Mouse (Mus musculus) A20 (cell line): ENCODE measurements around the gene Cntfr.
A peak's percentile ranks its signal among the peaks of the same experiment; 100 is the strongest.
"Not testable (repeated sequence)": the region's sequence is repeated elsewhere in the genome, so short reads cannot be mapped to it uniquely, and the experiment has no call there.

ENCODE experiments used
- DNase-seq: peaks from one replicate; pipeline ENCODE4 v3.0.0-alpha.2; 2011; ENCODE audit warnings: low read depth, low spot score

Gene Cntfr

DNA sequence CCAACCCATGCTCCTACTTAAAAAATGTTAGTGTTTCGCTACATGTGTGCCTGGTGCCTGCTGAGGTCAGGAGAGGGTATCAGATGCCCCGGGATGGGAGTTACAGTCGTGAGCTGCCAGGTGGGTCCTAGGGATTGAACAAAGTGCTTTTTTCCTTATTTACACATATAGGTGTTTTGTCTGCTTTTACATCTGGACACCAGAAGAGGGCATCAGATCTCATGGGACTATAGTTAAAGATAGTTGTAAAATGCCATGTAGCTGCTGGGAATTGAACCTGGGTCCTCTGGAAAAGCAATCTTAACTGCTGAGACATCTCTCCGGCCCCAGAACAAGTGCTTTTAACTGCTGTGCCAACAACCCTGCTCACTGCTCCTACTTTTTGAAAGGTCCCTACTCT lies 13.3 kb upstream of the Cntfr start:
- no peak for DNase-seq

DNA sequence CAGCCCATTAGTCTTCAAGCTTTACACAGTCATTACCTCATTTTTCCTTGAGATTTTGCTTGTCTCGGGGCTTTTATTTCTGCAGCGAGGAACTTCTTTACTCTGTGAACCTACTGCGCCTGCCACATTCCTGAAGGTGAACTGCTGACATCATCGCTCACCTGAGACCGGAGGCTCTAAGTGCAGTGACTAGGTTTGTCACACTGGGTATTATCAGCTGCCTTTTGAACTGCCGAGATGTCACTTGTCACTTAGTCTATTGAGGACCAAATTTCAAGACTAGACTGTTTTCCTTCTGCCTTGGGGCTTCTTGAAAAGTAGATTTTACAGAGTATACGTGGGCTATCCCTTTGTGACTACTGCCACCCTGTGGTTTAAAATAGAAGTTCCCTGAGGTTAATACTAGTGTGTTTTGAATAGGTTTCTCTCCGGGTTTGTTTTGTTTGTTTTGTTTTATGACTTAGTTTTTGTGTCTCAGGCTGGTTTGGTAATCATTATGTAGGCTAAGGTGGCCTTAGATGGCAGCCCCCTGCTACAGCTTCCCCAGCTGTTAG lies 11.4 kb upstream of the Cntfr start:
- DNase-seq, result peak; percentile 74

DNA sequence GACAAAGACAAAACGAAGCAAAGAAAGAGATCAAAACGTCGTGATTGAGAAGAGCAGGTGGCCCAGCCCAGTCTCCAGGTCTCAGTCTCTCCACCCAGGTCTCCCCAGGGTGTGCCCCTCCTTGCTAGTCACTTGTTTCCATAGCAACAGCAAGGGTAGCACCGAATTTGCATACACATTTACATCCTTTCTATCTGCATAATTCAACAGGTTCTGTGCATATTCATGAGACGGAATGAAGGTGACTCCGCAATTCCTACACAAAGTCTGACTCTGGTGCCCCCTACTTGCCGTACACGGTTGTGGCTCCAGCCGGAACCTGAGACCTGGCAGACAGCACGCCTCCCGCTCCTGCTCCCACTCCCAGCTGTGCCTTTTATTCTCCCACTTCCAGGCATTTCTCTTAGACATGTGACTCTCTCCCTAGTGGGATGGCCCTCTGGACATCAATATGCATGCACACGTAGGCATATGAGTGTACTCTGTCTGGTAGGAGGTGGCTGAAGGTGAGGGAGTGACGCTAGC lies 10.2 kb upstream of the Cntfr start:
- DNase-seq, result peak; percentile 86

DNA sequence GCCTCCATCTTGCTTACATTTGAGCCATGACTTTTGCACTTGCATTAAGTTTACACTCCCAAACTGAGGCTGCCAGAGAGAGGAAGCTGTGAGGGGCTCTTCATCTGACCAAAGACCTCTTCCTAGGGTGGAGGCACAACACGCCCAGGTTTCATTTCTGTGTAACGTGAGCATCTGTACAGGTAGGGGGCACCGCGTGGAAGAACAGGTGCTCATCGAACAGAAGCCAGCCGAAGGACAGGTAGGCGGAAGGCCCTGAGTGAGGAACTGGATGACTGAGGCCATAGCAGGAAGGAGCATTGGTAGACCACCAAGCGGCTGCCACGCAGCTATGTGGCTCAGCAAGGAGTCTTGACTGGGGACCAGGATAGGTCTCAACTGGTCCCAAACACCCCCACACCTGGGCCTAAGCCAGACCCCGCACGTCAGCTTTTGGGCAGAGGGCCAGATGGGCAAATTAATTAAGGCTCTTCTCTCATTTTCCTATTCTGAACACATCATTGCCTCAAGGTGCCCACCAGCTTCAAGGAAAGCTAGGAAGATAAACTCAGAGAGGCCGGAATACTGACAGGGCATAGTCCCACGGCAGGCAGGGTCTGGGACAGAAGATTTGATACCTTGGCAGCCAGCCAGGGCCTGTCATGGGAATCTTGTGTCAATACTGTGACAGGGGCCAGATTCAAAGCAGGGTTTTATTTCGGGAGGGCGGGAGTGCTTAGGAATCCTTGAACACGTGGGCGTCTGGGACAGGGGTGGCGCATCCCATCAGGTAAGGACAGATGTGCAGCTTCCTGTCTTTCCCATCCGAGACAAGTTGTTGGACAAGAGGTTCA lies 9.2 kb upstream of the Cntfr start:
- DNase-seq, result peak; percentile 32

DNA sequence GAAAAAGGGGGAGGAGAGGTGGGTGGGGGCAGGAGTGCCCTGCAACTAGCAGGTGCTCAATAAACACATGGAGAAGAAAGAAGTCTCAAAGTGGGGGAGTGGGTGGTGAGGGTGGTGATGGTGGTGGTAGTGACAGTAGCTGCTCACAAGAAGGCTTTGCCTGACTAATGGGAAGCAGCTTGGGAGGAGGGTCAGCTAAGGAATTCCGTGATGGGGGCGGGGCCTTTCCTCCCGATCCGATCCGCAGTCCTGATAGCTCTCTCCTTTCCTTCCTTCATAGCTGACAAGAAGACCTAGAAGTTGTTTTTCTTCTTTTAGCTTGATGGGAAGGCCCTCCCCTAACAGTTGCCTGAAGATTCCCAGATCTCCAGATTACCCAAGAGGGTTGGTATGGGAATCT lies 7.8 kb upstream of the Cntfr start:
- DNase-seq, result no peak

DNA sequence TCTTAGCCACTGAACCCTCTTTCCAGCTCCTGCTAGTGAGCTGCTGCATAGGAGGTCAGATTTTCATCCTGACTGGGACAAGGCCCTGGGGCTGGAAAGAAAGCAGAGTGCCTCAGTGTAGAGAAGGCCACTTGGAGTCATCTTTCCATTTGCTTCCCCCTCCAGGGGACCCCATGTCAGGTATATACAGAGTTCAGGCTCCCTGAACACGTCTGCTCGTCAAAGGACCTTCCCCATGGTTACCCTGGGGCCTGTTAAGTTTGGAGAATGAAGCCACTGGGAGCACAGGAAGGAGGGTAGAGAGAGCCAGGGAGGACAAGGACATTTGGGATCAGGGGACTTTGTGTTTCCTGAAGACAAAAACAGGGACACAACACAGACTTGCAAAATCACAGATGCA lies 5.3 kb upstream of the Cntfr start:
- not testable (repeated sequence) for DNase-seq

DNA sequence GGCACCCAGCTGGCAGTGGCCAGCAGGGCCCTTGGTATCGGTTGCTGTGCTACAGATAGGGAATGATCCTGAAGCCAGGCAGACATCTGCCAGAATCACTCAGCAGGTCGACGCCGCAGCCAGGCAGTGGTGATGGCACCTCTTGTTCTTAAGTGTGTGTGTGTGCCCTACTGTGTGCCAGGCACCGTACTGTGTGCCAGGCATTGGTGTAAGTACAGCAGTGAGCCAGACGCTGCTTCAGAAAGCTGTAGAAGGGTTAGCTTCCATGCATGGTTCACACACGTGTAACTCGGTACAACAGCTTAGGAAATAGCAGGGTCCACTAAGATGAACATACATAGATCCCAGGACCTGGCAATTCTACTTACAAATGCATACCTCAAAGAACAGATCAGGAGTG lies 3.3 kb upstream of the Cntfr start:
- not testable (repeated sequence) for DNase-seq

DNA sequence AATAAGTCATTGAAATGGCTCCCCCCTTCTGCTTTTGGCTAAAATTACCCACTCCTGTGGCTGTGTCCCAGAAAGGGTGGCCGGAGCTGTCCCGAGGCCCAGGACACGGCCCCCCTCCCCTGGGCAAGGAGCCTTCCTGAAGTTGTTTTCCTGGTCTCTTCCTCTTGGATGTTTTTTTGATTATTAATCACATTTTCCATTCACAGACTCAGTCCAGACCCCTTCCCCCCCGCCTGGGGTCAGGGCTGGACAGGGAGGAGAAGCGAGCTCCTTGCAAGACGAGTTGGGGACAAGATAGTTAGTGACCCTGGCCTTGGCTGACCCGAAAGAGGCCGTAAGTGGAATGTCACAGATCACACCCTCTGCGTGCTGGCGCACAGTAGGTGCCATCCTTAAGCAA lies 2.9 kb upstream of the Cntfr start, which contains the start of gene Il11ra1:
Gene Il11ra1 (plus strand): TSS at position 207 of the 400 bp plus-strand sequence.
- not testable (repeated sequence) for DNase-seq

DNA sequence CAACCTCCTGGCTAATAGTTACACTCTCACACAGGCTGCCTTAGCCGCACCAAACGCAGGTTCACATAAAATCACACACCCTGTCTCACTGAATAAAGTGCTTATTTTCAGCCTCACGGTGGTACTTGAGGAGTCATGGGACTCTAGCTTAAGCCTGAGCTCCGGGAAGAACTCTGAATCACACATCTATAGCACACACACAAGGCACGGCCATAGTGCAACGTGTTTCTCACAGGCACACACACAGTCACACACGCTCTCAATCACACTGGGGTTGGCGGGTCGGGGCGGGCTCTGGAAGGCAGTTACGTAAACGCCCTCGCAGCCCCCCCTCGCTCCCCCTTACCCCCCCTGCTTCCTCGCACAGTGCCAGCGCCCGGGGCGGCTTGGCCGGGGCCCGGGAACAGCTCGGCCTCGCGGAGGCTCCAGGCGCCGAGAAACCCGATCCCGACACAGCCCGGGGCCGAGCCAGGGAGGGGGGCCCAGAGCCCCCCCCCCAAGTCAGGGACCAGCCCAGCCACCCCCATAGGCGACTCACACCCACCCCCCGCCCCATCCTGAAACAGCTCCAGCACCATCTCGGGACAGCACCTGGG lies 1.6 kb upstream of the Cntfr start:
- not testable (repeated sequence) for DNase-seq

DNA sequence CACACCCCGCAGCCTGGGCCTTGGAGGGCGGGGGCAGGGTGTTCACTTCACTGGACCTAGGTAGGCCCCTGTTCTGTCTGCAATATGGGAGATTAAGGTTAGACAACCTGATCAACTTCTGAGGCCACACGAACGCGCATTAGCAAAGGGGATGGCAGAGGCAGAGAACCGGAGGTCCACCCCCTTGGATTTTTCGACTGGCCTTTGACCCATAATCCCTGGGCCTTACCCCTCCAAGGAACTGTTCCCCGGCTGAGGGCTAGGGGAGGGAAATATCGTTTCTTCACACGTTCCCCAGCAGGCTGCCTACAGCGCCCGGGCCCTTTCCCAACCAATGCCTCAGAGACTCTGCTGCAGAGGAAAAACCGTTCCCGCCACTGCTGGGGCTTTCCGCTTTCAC lies 437 bp downstream of the Cntfr start:
- not testable (repeated sequence) for DNase-seq

DNA sequence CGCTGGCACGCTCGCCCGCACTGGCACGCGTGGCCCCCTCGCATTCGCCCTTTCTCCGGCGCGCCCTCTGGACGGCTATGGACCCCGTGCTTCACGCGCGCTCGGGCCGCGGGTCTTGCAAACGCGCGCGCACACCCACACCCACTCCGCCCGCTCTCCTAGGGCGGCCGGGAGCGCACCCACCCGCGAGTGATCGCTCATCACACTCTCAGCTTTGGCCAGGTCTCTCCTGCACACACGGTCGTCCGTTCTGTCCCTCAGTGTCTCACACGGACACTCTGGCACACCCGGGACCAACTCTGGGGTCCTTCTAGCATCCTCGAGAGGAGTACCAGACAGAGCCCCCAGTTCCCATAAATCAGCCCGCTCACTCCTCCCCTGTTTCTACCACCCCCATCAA lies 1.1 kb downstream of the Cntfr start:
- not testable (repeated sequence) for DNase-seq

DNA sequence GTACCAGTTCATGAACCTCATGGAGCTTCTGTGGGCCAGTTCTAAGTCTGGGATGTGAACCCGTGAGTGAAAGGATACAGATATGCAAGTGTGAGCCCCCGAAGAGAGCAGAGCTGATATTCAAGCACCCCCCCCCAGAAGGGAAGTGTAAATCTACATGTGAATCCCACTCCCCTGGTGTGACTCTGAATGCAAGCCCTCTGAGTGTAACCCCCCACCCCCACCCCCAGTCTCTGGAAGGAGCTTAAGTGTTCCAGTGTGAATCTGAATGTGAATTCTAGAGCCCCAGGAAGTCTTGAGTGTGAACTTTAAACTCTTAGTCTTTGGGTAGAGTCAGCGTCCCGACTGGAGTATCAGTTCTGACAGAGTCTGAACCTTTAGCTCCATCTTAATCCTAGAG lies 3.4 kb downstream of the Cntfr start:
- DNase-seq, result not testable (repeated sequence)

DNA sequence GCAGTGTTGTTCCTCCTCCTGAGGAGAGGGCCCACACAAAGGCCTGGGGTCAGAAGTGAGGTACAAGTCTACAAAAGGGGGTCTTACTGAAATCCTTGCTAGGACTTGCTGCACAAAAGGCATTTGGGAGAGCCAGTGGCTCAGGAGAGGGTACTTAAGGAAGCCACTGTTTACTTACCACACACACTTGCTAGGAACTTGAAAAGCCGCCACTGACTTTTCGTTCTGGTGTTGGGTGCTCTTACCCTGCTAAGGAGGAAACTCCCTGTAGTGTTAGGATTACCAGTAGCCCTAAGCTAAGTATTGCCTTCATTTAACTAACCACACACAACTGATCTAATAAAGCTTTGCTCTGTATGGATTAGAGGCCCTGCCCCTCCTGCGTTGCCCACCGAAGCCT lies 6.9 kb downstream of the Cntfr start:
- not testable (repeated sequence) for DNase-seq

DNA sequence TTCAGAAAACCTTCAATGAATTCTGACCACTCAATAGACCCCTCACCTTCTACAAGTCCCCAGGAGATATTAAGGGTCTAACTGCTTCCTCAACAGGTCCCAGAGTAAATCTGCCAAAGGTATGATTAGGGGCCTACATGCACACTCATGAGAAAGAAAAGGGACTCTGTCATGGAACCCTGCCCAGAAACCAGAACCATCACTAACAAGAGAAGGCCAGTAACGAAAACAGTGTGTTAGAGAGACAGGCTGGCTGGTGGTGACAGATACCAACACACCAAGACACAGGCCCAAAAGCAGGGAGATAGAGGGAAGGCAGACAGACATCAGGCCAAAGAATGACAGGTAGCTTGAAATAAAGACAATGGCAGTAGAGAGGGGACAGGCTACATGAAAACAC lies 8.3 kb downstream of the Cntfr start:
- not testable (repeated sequence) for DNase-seq

DNA sequence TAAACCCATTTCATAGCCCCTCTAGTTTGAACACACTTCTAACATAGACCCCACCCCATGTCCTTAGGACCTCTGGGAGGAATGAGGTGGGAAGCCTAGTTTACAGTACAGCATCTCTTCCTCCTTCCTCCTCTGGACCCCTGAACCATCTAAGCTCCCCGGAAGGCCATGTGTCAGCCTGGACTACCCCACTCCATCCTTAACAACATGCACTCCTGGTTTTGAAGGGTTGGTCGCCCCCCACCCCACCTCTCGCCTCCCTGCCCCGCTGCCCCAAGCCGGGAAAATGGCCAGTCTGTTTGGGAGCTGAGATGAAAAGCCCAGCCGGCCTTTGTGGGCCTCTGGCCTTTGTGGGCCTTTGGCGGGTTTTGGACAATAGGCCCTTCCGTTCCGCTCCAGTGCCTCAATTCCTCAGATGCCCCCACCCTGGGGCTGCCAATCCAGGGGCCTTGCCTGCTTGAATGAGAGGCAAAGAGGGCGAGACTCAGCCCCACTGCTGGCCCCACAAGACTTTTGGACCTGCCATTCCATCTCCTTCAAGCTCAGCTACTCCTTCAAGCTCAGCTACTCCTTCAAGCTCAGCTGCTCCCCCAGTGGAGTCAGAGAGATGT lies 10.9 kb downstream of the Cntfr start:
- DNase-seq, result not testable (repeated sequence)

DNA sequence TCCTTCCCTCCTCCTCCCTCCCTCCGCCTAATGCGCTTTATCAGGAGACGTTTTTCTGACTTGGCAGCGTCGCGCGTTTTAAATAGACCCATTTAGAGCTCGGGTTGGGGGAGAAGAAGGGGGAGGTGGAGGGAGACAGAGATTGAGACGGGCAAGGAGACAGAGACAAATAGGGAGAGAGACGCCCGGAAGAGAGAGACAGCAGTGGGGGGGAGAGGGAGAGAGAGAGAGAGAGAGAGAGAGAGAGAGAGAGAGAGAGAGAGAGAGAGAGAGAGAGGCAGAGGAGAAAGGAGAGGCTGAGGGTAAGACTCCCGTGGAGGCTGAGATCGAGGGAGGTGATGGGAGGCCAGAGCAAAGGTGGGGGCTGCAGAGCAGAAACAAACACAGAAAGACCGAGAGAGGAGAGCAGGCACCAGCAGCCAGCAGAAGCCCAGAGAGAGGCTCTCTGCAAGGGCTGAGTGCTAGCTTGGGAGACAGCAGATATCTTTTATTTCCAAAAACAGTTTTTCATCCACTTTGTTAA lies 11.9 kb downstream of the Cntfr start:
- not testable (repeated sequence) for DNase-seq

DNA sequence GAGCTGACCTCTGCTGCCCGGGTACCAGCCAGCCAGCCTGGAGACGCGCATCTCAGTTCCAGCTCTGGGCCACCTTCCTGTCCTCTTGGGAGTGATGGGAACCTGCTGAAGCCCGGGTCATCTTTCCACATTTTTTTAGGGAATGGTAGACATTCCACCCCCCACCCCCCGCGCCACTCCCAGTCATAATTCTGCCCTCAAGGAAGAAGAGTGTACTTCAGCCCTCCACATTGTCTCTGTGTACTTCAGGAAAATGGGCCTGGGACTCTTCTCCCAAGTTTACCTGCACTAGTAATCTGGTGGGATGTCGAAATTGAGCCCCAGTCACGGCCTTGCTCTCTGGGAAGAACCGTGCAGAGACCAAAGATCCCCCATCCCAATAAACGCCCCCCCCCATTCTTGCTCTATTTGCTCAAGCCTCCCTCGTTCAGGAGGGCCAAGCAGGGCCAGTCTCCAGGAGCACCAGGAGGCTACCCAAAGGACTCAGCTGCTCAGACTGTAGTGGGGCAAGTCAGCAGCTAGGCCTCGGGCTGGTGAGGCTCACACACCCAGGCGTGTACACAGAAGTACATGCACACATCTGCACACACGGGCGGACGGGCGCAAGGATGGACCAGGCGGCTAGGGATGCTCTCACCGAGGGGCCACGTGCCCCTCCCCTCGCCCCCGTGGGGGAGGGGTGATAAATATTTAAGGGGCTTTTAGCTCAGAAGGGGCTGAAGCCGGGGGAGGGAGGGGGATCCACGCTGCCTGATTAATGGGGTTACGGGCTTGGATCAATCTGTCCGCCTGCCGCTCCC lies 12.6 kb downstream of the Cntfr start:
- DNase-seq, result not testable (repeated sequence)

DNA sequence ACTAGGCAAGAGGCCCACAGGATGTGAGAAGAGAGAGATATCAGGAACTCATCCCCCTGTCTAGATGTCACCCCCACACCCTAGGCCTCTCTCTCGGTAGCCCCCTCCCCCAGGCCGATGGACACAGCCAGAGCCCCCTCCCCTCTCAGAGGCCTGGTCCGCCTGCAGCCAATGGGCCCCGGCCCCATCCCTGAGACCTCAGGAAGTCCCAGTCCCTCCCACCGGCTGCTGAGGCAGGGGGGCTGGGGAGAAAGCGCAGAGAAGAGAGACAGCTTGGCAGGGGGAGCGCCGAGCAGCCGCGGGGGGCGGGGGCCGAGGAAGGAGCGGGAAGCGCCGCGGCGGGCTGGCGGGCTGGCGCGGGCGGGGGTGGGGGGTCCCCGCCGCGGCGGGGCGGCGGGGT lies 13.6 kb downstream of the Cntfr start:
- DNase-seq, result not testable (repeated sequence)

DNA sequence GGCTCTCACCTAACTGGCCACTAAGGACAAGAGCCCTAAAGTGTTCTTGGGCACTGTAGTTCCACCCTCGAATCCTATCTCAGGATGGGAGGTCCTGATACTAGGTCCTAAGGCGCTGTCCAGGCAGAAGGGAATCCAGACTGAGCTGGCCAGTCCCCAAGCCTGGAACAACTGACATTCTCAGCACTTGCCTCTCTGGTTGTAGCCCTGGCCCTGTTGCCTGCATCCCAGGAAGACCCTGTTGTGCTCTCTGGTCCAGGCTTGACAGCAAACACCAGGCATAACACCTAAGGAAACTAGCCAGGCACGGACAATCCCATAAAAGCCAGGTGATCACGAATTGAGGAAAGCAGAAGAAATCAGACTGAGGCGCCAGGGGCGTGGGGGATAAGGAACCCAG lies 14.1 kb downstream of the Cntfr start:
- no peak for DNase-seq

DNA sequence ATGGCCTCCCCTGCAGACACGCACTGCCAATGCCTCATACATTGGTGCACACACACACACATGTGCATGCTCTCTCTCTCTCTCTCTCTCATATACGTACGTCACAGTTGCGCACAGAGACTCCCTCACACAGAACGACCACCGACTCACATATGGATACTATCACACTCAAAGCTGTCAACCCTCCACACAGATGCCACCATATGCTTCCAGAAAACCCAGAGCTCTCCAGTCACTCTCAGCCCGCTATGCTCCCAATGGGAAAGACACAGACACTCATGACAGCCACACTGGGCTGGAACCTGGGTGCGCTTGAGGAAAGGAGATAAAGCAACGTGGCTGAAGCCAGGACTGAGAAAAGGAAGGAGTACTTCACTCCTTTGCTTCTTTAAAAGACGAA lies 14.9 kb downstream of the Cntfr start:
- DNase-seq, result no peak

DNA sequence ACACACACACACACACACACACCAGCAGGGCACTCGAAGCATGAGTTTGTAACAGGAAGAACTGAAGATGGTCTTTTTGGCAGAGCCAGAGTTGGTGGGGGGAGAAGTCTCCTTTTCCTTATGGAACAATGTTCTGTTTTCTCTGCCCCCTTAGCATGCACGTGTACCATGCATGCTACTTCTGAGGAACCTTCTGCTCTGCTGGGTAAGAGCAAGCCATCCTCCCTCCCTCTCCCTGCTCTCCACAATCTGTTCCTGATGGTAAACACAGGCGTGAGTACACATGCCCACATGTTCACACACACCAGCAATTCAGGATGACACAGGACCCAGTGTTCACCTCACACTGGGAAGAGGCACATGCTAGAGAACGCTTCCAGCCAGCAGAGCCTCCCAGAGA lies 15.7 kb downstream of the Cntfr start:
- DNase-seq, result no peak
